Comparison of ENCODE assay signal across 10 mouse cellular contexts in genomic region chr2:164126533-164126955, GRCm38 (mm10). TPM values are rescaled to one million over a fixed set of nuclear protein-coding genes. Genes with fewer than 3 reads are reported as not detected.
DNase-seq lines count a peak whose midpoint lies in the region; ATAC-seq and TF ChIP-seq lines count a peak whose summit lies in the region.
"Had no signal": no experiment of that assay in that cellular context is flagged by ENCODE, and none has a peak within 500 bp of the region (broad histone marks: within the 10 kb centered on the region; RNA-seq: fewer than 3 reads in every experiment).

No protein-coding gene starts in this region.

- no peaks in the 10 kb centered on the region for H3K4me1 ChIP-seq in limb, embryonic 11.5 days (ENCODE audit: control insufficient read depth, insufficient read depth, low read length)
- peaks cover 4% of the 10 kb centered on the region; the same call in 1 of the 2 replicates for H3K4me1 ChIP-seq in limb, embryonic 10.5 days
- peaks cover 2% of the 10 kb centered on the region for H3K4me1 ChIP-seq in cortical plate, adult 2 months (ENCODE audit: control insufficient read depth, insufficient read depth, low read length)
- H3K4me1 ChIP-seq in midbrain, embryonic 13.5 days (replicated peaks), result no peaks in the 10 kb centered on the region

- TF ChIP-seq CTCF in cortical plate, adult 2 months (IDR thresholded peaks at IDR 0.05; ENCODE audit: extremely low read depth, insufficient read depth, low read length), result peak; percentile 79

- H3K9me3 ChIP-seq in limb, embryonic 11.5 days (ENCODE audit: control insufficient read depth, low read length), result no peaks in the 10 kb centered on the region
- H3K9me3 ChIP-seq in limb, embryonic 10.5 days (replicated peaks), result no peaks in the 10 kb centered on the region
- H3K9me3 ChIP-seq in midbrain, embryonic 13.5 days, result no peaks in the 10 kb centered on the region
- H3K9me3 ChIP-seq: embryonic facial prominence, embryonic 13.5 days had no signal

- 58% methylated on average over 13 of the region's 13 CpGs for WGBS in limb, embryonic 11.5 days
- 77% methylated on average over 13 of the region's 13 CpGs for WGBS in limb, embryonic 10.5 days
- WGBS in midbrain, embryonic 13.5 days, result 90% methylated on average over 13 of the region's 13 CpGs

- peak; percentile 65 for DNase-seq in limb, embryonic 11.5 days (ENCODE audit: low spot score)
- DNase-seq in limb, embryonic 10.5 days (ENCODE audit: low spot score), result no peak
- peak; percentile 31 for DNase-seq in R1 (ENCODE audit: low read depth, low spot score)
- DNase-seq in layer of hippocampus, adult 9-11 months, result peak; percentile 84

- H3K9ac ChIP-seq in limb, embryonic 11.5 days (ENCODE audit: low read length), result no peak overlapping the region
- H3K9ac ChIP-seq in midbrain, embryonic 13.5 days (replicated peaks), result no peak overlapping the region
- H3K9ac ChIP-seq: embryonic facial prominence, embryonic 13.5 days had no signal

- H3K27ac ChIP-seq in limb, embryonic 11.5 days (replicated peaks; ENCODE audit: low read depth, low read length), result no peak overlapping the region
- no peak overlapping the region for H3K27ac ChIP-seq in limb, embryonic 10.5 days
- H3K27ac ChIP-seq in cortical plate, adult 2 months (ENCODE audit: insufficient read depth, low read length), result no peak overlapping the region
- H3K27ac ChIP-seq in midbrain, embryonic 13.5 days, result no peak overlapping the region
- H3K27ac ChIP-seq: macrophage had no signal

- H3K27me3 ChIP-seq in limb, embryonic 11.5 days (ENCODE audit: control insufficient read depth, insufficient read depth, low read length), result no peaks in the 10 kb centered on the region
- H3K27me3 ChIP-seq in limb, embryonic 10.5 days (ENCODE audit: low read depth, poor library complexity, severe bottlenecking), result no peaks in the 10 kb centered on the region
- H3K27me3 ChIP-seq in midbrain, embryonic 13.5 days, result no peaks in the 10 kb centered on the region
- H3K27me3 ChIP-seq: embryonic facial prominence, embryonic 13.5 days had no signal

- ATAC-seq in limb, embryonic 11.5 days (ENCODE audit: insufficient number of reproducible peaks, low FRiP score, low TSS enrichment, low read depth), result peak; percentile 54; the same call in 1 of the 2 replicates
- peak; percentile 55; the same call in 1 of the 2 replicates for ATAC-seq in megakaryocyte progenitor cell, adult 5-6 weeks (replicated peaks; ENCODE audit: poor library complexity)
- no peak for ATAC-seq in inflammation-experienced regulatory T-cells, adult 6 months
- no peak for ATAC-seq in midbrain, embryonic 13.5 days

- H3K36me3 ChIP-seq in limb, embryonic 11.5 days (ENCODE audit: control insufficient read depth, insufficient read depth, low read length), result 0 out of 2 replicates have a peak, but pooled peaks cover 4% of the 10 kb centered on the region
- H3K36me3 ChIP-seq in limb, embryonic 10.5 days, result peaks cover 38% of the 10 kb centered on the region
- H3K36me3 ChIP-seq in midbrain, embryonic 13.5 days, result peaks cover 29% of the 10 kb centered on the region

- TF ChIP-seq POLR2A in cortical plate, adult 2 months (IDR thresholded peaks at IDR 0.05; ENCODE audit: extremely low read depth, insufficient read depth, low read length), result no peak

- H3K4me3 ChIP-seq in limb, embryonic 11.5 days (ENCODE audit: low read depth, low read length), result no peak overlapping the region
- no peak overlapping the region for H3K4me3 ChIP-seq in limb, embryonic 10.5 days
- H3K4me3 ChIP-seq in cortical plate, adult 2 months (ENCODE audit: insufficient read depth, low read length), result no peak overlapping the region
- H3K4me3 ChIP-seq in midbrain, embryonic 13.5 days (replicated peaks), result no peak overlapping the region
- H3K4me3 ChIP-seq: embryonic facial prominence, embryonic 13.5 days had no signal

- H3K4me2 ChIP-seq in limb, embryonic 11.5 days (ENCODE audit: low read depth, severe bottlenecking), result no peak overlapping the region
- no peak overlapping the region for H3K4me2 ChIP-seq in midbrain, embryonic 13.5 days (replicated peaks)
- H3K4me2 ChIP-seq: embryonic facial prominence, embryonic 13.5 days had no signal

RNA-seq across cellular contexts. Expression of gene Kcns1, which starts 44.4 kb away (rescaled TPM):
- 0.40 and 0.43 TPM in 2 replicates for polyA plus RNA-seq in limb, embryonic 11.5 days (2014; fragmentation: Nextera tagmentation; extraction: Ambion mirVana)
- polyA plus RNA-seq in limb, embryonic 10.5 days (2016; fragmentation: Nextera tagmentation; extraction: Ambion mirVana), result 0.15 TPM in 1 of 2 replicates, not detected in the other
- 17.3 and 17.6 TPM in 2 replicates for polyA plus RNA-seq in cortical plate, adult 2 months (2012; rRNA removed)
- total RNA-seq in megakaryocyte progenitor cell, adult 5-6 weeks (2015), result 0.05 TPM in 1 of 2 replicates, not detected in the other
- 0.08 and 0.17 TPM in 2 replicates for total RNA-seq in megakaryocyte progenitor cell, adult 5-6 weeks (2017)
- polyA plus RNA-seq in inflammation-experienced regulatory T-cells, adult 6 months (2017; shearing (Covaris generic)), result not detected
- polyA plus RNA-seq in midbrain, embryonic 13.5 days (2015; fragmentation: Nextera tagmentation; extraction: Ambion mirVana), result 0.16 and 0.23 TPM in 2 replicates
- polyA plus RNA-seq: macrophage had no signal

RNA-seq across cellular contexts. Expression of gene Tomm34, which starts 55.6 kb away (rescaled TPM):
- polyA plus RNA-seq in limb, embryonic 11.5 days (2014; fragmentation: Nextera tagmentation; extraction: Ambion mirVana), result 63.5 and 66.9 TPM in 2 replicates
- 60.3 and 66.4 TPM in 2 replicates for polyA plus RNA-seq in limb, embryonic 10.5 days (2016; fragmentation: Nextera tagmentation; extraction: Ambion mirVana)
- polyA plus RNA-seq in cortical plate, adult 2 months (2012; rRNA removed), result 93.7 and 96.7 TPM in 2 replicates
- 48.0 and 55.0 TPM in 2 replicates for total RNA-seq in megakaryocyte progenitor cell, adult 5-6 weeks (2015)
- 44.5 and 44.8 TPM in 2 replicates for total RNA-seq in megakaryocyte progenitor cell, adult 5-6 weeks (2017)
- 100 to 1,000 TPM; 103 to 135 (median 128) TPM for polyA plus RNA-seq in inflammation-experienced regulatory T-cells, adult 6 months (2017; shearing (Covaris generic))
- 44.2 and 48.4 TPM in 2 replicates for polyA plus RNA-seq in midbrain, embryonic 13.5 days (2015; fragmentation: Nextera tagmentation; extraction: Ambion mirVana)

RNA-seq across cellular contexts. Expression of gene Wfdc5, which starts 56.0 kb away (rescaled TPM):
- polyA plus RNA-seq in limb, embryonic 11.5 days (2014; fragmentation: Nextera tagmentation; extraction: Ambion mirVana), result not detected in 2 replicates
- polyA plus RNA-seq in limb, embryonic 10.5 days (2016; fragmentation: Nextera tagmentation; extraction: Ambion mirVana), result not detected in 2 replicates
- polyA plus RNA-seq in cortical plate, adult 2 months (2012; rRNA removed), result not detected in 2 replicates
- not detected in 2 replicates for total RNA-seq in megakaryocyte progenitor cell, adult 5-6 weeks (2015)
- not detected in 2 replicates for total RNA-seq in megakaryocyte progenitor cell, adult 5-6 weeks (2017)
- not detected for polyA plus RNA-seq in inflammation-experienced regulatory T-cells, adult 6 months (2017; shearing (Covaris generic))
- polyA plus RNA-seq in midbrain, embryonic 13.5 days (2015; fragmentation: Nextera tagmentation; extraction: Ambion mirVana), result not detected in 2 replicates
- polyA plus RNA-seq: embryonic facial prominence, embryonic 13.5 days; macrophage had no signal

RNA-seq across cellular contexts. Expression of gene Stk4, which starts 56.4 kb away (rescaled TPM):
- polyA plus RNA-seq in limb, embryonic 11.5 days (2014; fragmentation: Nextera tagmentation; extraction: Ambion mirVana), result 27.2 and 30.9 TPM in 2 replicates
- polyA plus RNA-seq in limb, embryonic 10.5 days (2016; fragmentation: Nextera tagmentation; extraction: Ambion mirVana), result 30.4 and 32.8 TPM in 2 replicates
- 20.3 and 20.9 TPM in 2 replicates for polyA plus RNA-seq in cortical plate, adult 2 months (2012; rRNA removed)
- 152 and 189 TPM in 2 replicates for total RNA-seq in megakaryocyte progenitor cell, adult 5-6 weeks (2015)
- 115 and 156 TPM in 2 replicates for total RNA-seq in megakaryocyte progenitor cell, adult 5-6 weeks (2017)
- 100 to 1,000 TPM; 167 to 200 (median 173) TPM for polyA plus RNA-seq in inflammation-experienced regulatory T-cells, adult 6 months (2017; shearing (Covaris generic))
- 27.0 and 28.3 TPM in 2 replicates for polyA plus RNA-seq in midbrain, embryonic 13.5 days (2015; fragmentation: Nextera tagmentation; extraction: Ambion mirVana)

Comparison
In these comparisons a context has a peak if more than half of its experiments do, and no peak if none do; other contexts are left out.
1. ATAC-seq: peak in limb, embryonic 11.5 days (single experiment) and megakaryocyte progenitor cell, adult 5-6 weeks (single experiment); none in inflammation-experienced regulatory T-cells, adult 6 months (single experiment) and midbrain, embryonic 13.5 days (single experiment).
2. RNA of gene Kcns1, which starts 44.4 kb away (polyA plus RNA-seq): 17.3 to 17.6 TPM in cortical plate, adult 2 months; 0.40 to 0.43 TPM in limb, embryonic 11.5 days, 0.16 to 0.23 TPM in midbrain, embryonic 13.5 days, 0.15 TPM in limb, embryonic 10.5 days and not detected in inflammation-experienced regulatory T-cells, adult 6 months; every median in the first group is over 10 times any median in the second.